Mouse (Mus musculus) small intestine, adult 2 months (tissue): ENCODE measurements around the gene Tnfrsf18.

Source experiments
- CTCF ChIP-seq: fragments of 200-500 bp; IDR thresholded peaks from 2 replicates; pipeline ENCODE4 v1.5.1; 2012; ENCODE audit warnings: low read depth, mild to moderate bottlenecking, control low read depth, inconsistent platforms, low read length, moderate library complexity, mixed read lengths; ENCODE audit not compliant: insufficient replicate concordance, insufficient read length; ENCODE audit errors: extremely low read depth
- POLR2A ChIP-seq: fragments of 200-500 bp; IDR thresholded peaks from 2 replicates; pipeline ENCODE4 v1.6.1; 2012; ENCODE audit warnings: low read depth, mild to moderate bottlenecking, control low read depth, inconsistent platforms, low read length, moderate library complexity

DNA sequence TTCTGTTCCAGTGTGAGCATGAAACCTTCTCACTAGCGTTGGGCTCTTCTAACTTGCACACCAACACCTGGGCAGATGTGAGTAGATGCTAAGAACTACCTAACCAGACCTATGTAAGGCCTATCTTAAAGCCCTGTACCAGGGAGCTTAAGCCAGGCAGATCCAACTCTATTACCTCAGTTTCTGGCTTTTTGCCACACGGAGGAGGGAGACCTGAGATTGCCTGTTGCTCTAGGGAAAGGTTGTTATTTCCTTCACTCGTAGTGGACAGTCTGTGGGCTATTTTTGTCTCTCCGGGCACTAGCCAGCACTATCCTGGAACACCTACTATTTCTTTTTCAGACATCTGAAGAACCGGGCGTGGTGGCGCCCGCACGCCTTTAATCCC, 38.5 kb downstream of the Tnfrsf18 start:
- no peak for TF ChIP-seq POLR2A
- no peak for TF ChIP-seq CTCF
